Mouse (Mus musculus) erythroid progenitor cell, adult 5-6 weeks (primary cell): ENCODE results near the gene Gm21497. TPM values are rescaled to one million over a fixed set of nuclear protein-coding genes. Genes with fewer than 3 reads are reported as not detected.
"Not testable (repeated sequence)": the region's sequence is repeated elsewhere in the genome, so short reads cannot be mapped to it uniquely, and the experiment has no call there.

Experiments
- ATAC-seq: replicated peaks from 2 replicates; pipeline ENCODE4 v1.8.0; 2016; ENCODE audit warnings: moderate number of reproducible peaks, mild to moderate bottlenecking, moderate TSS enrichment, inconsistent platforms; ENCODE audit not compliant: poor library complexity, low FRiP score, severe bottlenecking
- total RNA-seq, 2 experiments: library from RNA; stranded (forward) in 1 of 2; stranded (reverse) in 1 of 2; fragments of 150-400 nt in 1 of 2; fragments of 186-747, 209-891 nt in 1 of 2; gene quantifications; 2 replicates each; pipeline versions ENCODE4 v1.2.3 to v1.2.4; 2015 to 2017; ENCODE audit warnings: low replicate concordance in 2 of 2

Gm21497 gene
- total RNA-seq (2015; ENCODE audit: low replicate concordance) (not detected in 2 replicates), total RNA-seq (2017; ENCODE audit: low replicate concordance) (not detected in 2 replicates)

GRCm38 (mm10) chrY:61646446-61646845 lies at the start of gene Gm21497:
TSS of gene Gm21497 (plus strand) at chrY:61646746.
- ATAC-seq = not testable (repeated sequence)
